Mouse (Mus musculus): Measurements from ENCODE around the gene 4930548H24Rik.
"Not testable (repeated sequence)": the region's sequence is repeated elsewhere in the genome, so short reads cannot be mapped to it uniquely, and the experiment has no call there.

The 4930548H24Rik gene

DNA sequence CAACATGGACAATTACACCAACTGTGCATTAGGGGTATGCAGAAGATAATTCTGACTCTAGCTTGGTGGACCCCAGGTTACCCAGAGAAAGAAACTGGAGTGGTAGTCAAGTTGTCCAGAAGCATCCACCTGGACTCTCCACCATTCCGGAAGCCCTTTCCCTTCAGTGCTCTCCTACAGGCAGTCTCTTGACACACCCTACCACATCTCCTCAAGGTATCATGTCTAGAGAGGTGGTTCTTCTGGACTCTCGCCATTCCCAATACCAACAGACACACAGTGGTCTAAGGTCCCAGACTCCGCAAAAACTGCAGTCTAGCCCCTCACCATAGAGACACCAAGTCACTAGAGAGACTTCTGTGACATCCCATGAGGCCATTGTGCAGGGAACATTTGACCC lies at the start of gene 4930548H24Rik:
4930548H24Rik (plus strand) TSS at position 301 of the 400 bp plus-strand sequence.
- no peak for DNase-seq (ENCODE audit: low read depth, low spot score)

DNA sequence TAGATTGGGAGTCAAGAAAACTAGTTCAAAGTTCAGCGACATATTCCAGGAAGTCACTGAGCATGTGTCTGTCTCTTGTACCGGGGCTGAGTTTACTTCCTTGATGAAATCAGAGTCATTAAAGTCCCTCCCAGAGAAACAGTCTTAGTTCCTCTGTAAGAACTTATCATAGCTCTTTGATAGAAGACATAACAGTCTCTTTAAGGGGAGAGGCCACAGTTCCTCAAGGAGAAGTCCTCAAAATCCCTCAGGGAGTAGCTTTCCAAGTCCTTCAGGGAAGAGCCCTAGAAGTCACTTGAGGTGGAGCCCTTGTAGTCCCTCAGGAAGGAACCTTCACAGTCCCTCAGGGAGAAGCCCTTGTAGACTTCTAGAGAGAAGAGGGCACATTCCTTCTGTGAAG lies 34.2 kb upstream of the 4930548H24Rik start:
- no peak for DNase-seq (ENCODE audit: low read depth, low spot score)

DNA sequence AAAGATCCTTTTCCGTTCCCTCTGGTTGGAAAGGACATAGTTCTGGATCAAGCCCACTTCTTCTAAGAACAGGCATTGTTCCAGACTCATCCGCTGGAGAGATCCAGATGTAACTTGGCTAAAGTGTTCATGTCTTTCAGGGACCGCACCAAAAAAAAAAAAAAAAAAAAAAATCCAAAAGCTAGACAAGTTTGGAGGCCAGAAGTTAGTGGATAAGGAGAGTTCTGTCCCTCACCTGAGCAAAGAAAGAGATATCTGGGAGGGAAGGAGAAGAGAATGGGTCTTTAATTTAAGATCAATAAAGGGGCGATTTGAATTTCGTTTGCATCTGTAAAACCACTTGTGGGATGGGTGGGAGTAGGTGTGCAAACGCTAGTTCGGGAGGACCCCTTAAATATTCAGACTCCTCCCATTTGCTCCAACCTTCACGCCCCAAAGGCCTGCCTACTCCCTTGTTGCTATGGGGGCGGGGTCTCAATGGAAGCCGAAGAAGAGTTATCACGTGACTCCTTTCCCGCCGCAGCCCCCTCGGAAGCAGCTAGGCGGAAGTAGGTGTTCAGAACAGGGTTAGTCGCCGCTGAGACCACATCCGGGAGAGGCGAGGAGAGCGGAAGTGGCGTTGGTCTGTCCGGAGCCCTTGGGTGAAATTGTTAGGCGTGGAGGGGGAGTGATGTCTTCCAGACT lies 33.5 kb upstream of the 4930548H24Rik start, which contains the start of gene Zfp512:
Zfp512 (plus strand) TSS at position 554 of the 684 bp plus-strand sequence.
- DNase-seq (ENCODE audit: low read depth, low spot score), result peak; percentile 90

DNA sequence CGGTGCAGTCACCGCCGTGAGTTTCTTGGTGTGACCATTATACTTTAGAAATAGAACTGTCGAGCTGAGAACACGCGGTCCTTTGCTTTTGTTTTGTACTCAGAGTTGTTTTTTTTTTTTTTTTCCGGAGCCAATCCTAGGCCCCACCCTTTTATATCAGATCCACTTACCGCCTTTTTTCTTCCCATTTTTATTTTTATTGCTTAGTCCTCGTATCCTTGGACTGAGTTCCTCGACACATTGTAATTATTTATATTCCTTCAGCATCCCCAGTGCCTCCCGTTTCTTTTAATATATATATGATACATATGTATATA lies 33.0 kb upstream of the 4930548H24Rik start:
- DNase-seq (ENCODE audit: low read depth, low spot score), result no peak

DNA sequence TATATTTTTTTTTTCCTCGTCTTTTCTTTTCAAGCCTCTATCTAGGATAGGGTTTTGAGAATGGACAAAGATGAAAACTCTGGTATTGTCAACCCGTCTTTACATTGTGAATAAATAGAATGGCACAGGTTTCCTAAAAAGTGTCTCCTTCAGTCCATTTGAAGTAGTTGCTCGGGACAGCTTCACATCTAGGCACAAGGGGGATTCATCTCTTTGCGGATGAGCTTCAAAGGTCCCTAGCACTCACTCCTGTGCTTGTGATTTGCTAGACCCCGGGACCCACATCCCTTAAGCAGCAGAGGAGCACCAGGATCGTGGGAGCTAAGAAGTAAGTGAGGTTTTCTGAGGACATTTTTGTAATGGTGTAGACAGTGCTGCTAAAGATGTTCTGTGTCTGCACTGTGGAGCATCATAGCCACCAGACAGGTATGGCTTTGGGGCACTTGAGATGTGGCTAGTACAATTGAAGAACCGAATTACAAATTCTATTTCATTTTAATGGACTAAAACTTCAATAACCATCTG lies 32.6 kb upstream of the 4930548H24Rik start:
- DNase-seq (ENCODE audit: low read depth, low spot score), result no peak

DNA sequence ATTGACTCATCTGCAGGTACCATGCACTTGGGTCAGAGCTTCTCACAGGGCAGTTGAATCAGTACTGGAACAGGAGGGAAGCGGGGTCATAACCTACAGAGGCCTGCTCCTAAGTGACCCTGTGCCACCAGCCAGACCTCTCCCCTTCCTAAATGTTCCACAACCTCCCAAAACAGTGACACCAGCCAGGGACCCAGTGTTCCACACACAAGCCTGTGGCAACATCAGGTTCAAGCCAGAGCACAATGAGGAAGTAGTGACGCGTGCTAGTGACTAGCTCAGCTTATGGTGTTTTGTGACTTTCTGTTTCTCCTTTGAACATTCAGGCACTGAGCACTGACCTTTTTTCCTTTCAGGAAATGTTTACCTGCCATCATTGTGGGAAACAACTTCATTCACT lies 17.7 kb upstream of the 4930548H24Rik start:
- no peak for DNase-seq (ENCODE audit: low read depth, low spot score)

DNA sequence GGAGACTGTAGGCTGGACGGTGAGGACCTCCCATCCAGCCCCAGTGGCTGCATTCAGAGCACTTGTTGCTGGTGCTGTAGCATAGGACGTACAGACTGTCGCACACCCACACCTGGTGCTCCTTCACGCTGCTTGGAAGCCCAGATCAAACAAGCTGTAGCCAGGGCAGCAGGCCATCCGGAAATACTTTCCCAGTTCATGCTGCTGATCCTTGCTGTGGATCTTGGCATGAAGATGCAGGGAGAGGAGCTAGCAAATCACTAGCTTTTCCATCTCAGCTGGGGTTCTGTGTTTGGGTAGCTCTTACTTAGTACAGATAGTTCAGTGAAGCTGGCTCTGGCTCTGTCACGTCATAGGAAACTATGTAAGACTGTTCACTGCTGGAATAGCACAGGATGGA lies 15.8 kb upstream of the 4930548H24Rik start:
- no peak for DNase-seq (ENCODE audit: low read depth, low spot score)

DNA sequence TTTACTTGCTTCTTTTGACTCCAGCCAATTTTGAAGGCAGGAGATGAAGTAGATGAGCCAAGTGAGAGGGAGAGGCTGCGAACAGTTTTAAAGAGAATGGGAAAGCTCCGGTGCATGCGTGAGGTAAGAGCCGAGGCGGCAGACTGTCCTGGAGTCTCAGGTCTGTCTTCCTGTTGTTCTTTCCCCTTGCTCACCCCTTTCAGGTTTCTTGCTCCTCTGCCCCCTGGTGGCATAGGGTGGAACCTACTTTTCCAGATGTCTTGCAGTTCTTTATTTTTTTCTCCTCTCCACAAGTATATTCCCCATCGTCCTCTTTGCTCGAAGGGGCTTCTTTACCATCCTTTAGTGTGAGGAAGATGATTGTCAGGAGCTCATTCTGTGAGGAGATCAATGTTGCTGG lies 15.2 kb upstream of the 4930548H24Rik start:
- no peak for DNase-seq (ENCODE audit: low read depth, low spot score)

DNA sequence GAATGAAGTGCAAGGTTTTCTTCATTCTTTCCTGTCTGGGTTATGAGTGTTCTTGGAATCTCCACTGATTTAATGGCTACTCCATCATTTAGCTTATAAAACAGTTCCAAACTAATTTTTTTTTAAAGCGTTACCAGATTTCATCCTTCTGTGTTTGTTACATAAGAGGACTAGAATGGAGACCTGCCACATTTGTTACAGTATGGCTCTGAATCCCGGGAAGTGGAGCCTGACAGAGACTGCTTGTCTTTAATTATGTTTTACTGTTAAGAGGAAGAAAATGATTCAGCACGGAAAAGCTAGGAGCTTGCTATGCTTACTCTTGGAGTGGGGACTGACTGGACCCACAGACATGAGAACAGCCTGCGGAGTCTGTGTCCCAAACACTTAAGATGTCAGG lies 5.0 kb upstream of the 4930548H24Rik start:
- no peak for DNase-seq (ENCODE audit: low read depth, low spot score)

DNA sequence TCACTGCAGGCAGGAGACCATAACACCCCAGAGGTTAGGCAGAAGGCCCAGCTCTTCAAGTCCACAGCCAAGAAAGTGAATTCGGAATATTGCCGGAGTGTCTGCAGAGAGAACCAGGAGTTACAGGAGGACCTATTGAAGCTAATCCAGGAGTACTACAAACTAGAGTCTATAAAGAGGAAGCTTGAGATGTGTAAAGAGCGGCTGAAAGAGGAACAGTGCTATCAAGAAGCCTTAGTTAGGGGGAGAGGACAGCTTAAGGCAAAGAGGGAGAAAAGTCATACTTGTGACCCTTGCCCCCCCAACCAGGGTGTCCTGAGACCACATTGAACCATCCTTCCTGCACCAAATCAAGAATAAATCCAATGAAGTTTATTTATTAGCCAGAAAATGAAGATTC lies 2.3 kb downstream of the 4930548H24Rik start:
- DNase-seq (ENCODE audit: low read depth, low spot score), result no peak

DNA sequence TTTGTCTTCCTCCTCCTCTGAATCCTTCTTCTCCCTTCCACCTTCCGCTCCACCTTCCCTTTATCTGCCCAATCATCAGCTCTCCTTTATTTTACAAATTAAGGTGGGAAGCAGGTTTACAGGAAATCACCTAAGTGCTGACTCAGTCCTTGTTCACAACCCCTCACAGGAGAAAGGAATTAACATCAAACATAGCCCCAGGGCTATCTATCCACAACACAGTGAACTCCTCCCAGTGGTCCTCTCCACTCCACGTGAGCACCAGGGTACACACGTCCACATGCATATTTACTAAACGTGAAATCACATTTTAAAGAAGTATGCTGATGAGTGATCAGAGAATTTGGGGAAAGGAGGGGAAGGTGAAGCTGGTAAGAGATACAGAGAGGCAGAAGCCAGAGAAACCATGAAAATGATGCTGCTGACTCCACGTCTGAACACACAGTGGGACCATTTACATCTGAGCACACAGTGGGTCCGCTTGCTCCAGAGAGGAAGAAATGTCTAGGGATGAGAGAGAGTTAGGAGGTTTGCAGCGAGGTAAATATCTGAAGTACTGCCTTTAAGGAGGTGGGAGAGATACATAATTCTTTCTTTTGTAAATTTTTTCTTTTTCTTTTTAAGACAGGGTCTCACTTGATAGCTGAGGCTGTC lies 3.7 kb downstream of the 4930548H24Rik start:
- no peak for DNase-seq (ENCODE audit: low read depth, low spot score)

DNA sequence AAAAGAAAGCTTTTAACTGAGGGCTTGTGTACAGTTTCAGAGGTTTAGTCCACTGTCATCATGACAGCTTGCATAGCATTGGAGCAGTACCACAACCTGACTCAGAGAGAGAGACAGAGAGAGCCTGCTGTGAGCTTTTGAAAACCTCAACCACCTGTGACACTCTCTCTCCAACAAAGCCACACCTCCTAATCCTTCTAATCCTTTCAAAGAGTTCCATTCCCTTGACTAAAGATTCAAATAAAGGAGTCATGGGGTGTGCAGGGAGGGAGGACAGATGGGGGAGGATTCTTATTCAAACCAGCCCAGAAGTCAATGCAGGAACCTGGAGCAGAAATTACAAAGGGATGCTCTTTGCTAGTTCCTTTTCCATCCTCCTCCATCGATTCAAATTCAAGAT lies 6.5 kb downstream of the 4930548H24Rik start:
- no peak for DNase-seq (ENCODE audit: low read depth, low spot score)

DNA sequence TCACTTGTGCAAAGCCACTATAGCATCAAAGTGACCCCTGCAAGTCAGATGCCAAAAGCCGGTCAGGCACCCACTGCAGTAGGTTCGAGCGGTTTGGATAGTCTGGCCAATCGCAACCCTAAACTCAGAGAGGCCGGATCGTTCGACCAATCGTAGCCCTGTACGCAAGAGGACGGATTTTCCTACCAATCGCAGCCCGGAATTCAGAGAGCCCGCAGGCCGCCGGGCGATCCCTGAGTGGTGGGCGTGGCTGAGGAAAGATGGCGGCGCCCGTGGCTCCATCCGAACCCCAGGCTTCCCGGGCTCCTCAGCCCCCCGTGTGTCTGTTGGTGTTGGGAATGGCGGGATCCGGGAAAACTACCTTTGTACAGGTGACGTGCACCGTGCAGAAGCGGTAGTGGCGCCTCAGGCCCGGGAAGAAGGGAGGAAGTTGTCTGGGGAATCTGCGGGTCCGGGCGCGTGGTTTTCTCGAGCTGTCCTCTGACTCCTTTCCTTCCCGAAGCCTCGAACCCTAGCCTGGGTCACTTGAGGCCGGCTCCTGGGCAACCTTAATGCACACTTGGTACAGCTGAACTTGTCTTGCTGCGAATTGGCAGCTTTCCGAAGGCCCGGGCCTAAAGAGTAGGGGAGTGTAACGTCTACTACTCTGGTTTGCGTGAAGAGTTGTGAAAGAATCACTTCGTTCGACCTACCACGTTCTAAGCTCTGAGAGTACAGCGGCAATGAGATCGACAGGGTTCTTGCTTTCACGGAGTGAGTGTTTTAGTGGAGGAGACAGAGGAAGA lies 9.2 kb downstream of the 4930548H24Rik start, which contains the start of gene Gpn1:
Gpn1 (plus strand) TSS at position 229 of the 785 bp plus-strand sequence.
- peak; percentile 79 for DNase-seq (ENCODE audit: low read depth, low spot score)

DNA sequence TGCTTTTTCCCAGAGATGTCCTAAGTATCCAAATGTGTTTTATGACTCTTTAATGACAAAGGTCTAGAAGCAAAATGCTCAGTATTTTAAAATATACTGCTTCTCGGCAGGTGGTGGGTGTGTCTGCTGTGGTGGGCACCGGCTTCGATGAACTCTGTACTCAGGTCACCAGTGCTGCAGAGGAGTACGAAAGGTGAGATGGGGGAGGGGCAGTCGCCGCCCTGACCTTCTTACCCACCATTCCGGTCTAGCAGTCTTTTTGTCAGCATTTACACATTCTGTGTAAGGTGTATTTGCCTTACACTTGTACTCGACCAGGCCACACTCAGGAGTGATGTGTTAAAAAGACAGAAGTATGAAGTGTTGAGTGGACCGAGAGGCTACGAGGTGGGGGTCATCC lies 19.3 kb downstream of the 4930548H24Rik start:
- DNase-seq (ENCODE audit: low read depth, low spot score), result no peak

DNA sequence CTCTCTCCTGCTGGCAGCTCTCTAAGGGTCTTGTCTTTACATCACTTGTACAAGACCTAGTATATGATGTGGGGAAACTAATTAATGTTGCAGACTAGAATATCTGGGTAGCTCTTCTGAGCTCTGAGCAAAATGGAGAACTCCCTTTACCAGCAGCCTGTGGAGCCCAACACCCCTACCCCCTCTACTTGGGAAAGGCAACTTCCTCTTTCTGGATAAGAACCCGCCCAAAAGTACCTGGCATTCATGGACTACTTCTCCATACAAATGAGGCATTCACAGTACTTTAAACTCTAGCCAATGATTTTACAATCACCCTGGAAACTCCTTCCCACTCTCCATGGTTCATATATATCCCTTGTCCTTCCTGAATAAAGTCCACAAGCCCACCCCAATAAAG lies 26.9 kb downstream of the 4930548H24Rik start:
- DNase-seq (ENCODE audit: low read depth, low spot score), result no peak

DNA sequence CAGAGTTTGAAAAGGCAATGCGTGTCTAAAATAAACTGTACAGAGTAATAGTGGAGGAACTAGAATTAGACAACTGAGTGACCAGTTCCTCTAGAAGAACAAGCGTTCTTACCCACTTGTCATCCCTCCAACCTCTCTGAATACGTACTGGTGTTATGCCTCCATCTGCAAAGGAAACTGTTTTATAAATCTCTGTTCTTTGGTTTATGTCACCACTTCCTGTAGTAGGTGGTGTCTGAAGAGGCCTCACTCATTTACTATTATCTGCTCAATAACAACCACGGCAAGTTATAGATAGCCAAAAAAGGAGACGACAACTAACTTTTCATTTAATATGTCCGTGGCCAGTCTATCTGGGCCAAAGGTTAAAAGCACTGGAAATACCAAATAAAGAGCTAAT lies 35.0 kb downstream of the 4930548H24Rik start:
- no peak for DNase-seq (ENCODE audit: low read depth, low spot score)

DNA sequence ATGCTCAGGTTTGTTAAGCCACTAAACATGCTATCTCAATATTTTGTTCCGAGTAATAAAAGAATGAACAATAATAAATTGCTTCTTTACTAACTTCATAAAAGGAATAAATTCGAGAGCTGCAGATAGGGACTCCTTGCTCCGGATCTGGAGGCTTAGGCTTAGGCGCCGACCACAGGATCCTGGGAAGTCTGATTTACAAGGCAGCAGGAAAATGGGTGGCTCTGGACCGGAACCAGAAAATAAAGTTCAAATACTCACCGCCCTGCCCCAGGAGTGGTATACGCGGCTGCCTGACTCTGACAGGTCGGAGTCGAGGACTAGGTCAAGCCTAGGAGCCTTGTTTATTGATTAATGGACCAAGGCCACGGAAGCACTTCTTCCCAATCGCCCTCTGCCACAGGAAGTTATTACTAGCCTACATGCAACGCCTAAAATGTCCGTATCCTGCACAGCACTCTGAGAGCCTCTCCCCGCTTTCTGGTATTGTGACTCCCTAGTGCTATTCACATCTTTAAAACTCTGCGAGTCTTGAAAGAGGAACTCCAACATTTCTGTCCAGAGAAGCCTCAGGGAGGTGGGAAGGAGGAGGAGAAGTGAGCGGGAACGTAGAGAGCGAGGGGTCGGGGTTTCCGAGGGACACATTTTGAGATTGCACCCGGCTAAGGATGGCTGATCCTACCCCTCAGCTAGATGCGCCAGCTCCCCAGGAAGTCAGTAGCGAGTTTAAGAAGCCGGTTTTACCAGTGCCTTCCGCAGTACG lies 41.0 kb downstream of the 4930548H24Rik start, which contains the start of gene Slc4a1ap:
Slc4a1ap (plus strand) TSS at position 642 of the 763 bp plus-strand sequence.
- peak; percentile 66 for DNase-seq (ENCODE audit: low read depth, low spot score)

DNA sequence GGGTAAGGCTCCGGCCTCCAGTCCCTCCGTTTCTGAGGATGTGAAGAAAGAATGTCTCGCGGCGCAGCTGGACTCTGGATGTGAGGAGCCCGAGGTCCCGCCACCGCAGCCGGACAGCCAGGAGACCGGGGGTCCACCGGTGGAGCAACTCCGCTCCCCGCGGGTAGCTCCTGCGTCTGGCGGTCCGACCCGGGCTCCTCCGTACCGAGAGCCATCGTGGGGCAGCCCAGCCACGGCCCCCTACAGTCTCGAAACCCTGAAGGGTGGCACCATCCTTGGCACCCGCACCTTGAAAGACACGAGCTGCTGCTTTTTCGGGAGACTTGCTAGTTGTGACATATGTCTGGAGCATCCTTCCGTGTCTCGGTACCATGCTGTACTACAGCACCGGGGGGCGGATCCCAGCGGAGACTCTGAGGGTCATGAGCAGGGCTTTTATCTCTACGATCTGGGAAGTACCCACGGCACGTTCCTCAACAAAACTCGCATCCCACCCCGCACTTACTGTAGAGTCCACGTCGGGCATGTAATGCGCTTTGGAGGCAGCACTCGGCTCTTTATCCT lies 41.7 kb downstream of the 4930548H24Rik start:
- no peak for DNase-seq (ENCODE audit: low read depth, low spot score)

DNA sequence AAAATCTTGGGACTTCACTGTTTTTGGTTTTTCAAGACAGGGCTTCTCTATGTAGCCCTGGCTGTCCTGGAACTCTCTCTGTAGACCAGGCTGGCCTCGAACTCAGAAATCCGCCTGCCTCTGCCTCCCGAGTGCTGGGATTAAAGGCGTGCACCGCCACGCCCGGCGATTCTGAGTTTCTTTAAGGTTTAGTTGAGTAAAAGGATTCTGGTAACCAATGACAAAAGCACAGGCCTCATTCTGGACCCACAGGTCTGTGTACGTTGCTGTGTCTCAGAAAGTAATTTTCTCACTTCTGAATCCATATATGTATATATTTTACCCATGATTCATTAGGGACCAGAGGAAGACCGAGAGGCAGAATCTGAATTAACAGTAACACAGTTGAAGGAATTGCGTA lies 42.2 kb downstream of the 4930548H24Rik start, which contains the start of gene Supt7l:
Supt7l (minus strand) TSS at position 101 of the 400 bp plus-strand sequence.
- DNase-seq (ENCODE audit: low read depth, low spot score), result not testable (repeated sequence)

DNA sequence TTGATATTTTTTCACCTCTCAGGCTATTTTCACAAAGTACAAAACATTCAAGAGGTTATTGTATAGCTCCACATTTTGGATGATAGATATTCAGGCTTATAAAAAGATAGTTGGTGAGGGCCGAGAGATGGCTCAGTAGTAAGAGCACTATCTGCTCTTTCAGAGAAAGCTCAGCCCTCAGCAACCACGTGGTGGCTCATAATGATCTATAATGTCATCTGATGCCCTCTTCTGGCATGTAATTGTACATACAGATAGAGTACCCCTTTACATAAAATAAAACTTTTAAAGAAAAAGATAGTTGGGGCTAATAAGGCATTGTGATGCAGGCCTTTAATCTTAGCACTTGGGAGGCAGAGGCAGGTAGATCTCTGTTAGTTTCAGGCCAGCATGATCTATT lies 43.0 kb downstream of the 4930548H24Rik start:
- DNase-seq (ENCODE audit: low read depth, low spot score), result no peak

DNA sequence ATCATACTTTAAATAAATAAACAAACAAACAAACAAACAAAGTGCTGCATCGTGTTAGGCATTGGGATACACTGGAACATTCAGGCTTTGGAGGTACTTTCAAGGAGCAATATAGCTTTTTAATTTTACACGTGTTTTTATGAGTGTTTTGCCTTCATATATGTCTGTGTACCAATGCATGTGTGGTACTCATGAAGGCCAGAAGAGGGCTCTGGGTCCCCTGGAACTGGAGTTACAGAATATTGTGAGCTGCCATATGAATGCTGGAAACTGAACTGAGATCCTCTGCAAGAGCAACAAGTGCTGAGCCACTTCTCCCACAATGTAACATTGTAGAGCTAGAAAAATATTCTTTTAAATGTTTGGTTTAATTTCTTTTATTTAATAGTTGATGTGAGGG lies 49.7 kb downstream of the 4930548H24Rik start:
- DNase-seq (ENCODE audit: low read depth, low spot score), result no peak
